Mouse (Mus musculus) midbrain, embryonic 16.5 days (tissue): Measurements from ENCODE around the gene Ybx1. TPM values are rescaled to one million over a fixed set of nuclear protein-coding genes. Genes with fewer than 3 reads are reported as not detected.

Experiments
- ATAC-seq: fragments of 200-750 bp; cut with Nextera tagmentation; 2 replicates; pipeline ENCODE4 v1.8.0; 2017; ENCODE audit warnings: moderate TSS enrichment
- H3K27ac ChIP-seq: fragments of 300-500 bp; sonication (generic); 2 replicates; pipeline ENCODE4 v1.5.1; 2014; ENCODE audit warnings: mild to moderate bottlenecking, low read length, mixed read lengths
- H3K27me3 ChIP-seq: fragments of 300-500 bp; sonication (generic); 2 replicates; pipeline ENCODE4 v1.6.1; 2014; ENCODE audit warnings: low read depth, low read length, mixed read lengths; ENCODE audit not compliant: control insufficient read depth, insufficient read depth
- H3K36me3 ChIP-seq: fragments of 300-500 bp; sonication (generic); 2 replicates; pipeline ENCODE4 v1.6.1; 2014; ENCODE audit warnings: mild to moderate bottlenecking, low read length, moderate library complexity, mixed read lengths; ENCODE audit not compliant: control insufficient read depth, insufficient read depth
- H3K4me1 ChIP-seq: fragments of 300-500 bp; sonication (generic); 2 replicates; pipeline ENCODE4 v1.6.1; 2014; ENCODE audit warnings: mild to moderate bottlenecking, low read length, mixed read lengths; ENCODE audit not compliant: control insufficient read depth, insufficient read depth
- H3K4me2 ChIP-seq: fragments of 300-500 bp; sonication (generic); 2 replicates; pipeline ENCODE4 v1.6.1; 2014; ENCODE audit warnings: mild to moderate bottlenecking, low read length, mixed read lengths
- H3K4me3 ChIP-seq: fragments of 300-500 bp; sonication (generic); 2 replicates; pipeline ENCODE4 v1.5.1; 2014; ENCODE audit warnings: low read depth, mild to moderate bottlenecking, low read length, moderate library complexity, mixed read lengths
- H3K9ac ChIP-seq: fragments of 300-500 bp; sonication (generic); 2 replicates; pipeline ENCODE4 v1.6.1; 2014; ENCODE audit warnings: low read depth, low read length, mixed read lengths
- H3K9me3 ChIP-seq: fragments of 300-500 bp; sonication (generic); replicated peaks from 2 replicates; pipeline ENCODE4 v1.6.1; 2014; ENCODE audit warnings: mild to moderate bottlenecking, low read length, mixed read lengths; ENCODE audit not compliant: control insufficient read depth, poor library complexity, severe bottlenecking
- WGBS: fragments of 180-500 bp; shearing (Covaris S2); extraction: QIAGEN DNeasy Blood & Tissue Kit; methylation state at CpG from one replicate; pipeline ENCODE4 v1.1.7; 2014; 5-methylcytosine and 5-hydroxymethylcytosine counted together
- polyA plus RNA-seq: library from polyadenylated mRNA; unstranded; fragments of >200 nt; fragmentation: Nextera tagmentation; extraction: Ambion mirVana; gene quantifications from 2 replicates; pipeline ENCODE4 v1.2.1, GENCODE M21; 2015

Ybx1 gene
- polyA plus RNA-seq, 1 experiment from 2014 or later = 716 TPM

GRCm38 (mm10) chr4:119303291-119303690 lies 8.9 kb upstream of the Ybx1 start:
- H3K9ac ChIP-seq = no peak overlapping the region
- ATAC-seq = no peak
- no peak overlapping the region for H3K4me3 ChIP-seq
- no peak overlapping the region for H3K4me2 ChIP-seq
- H3K4me1 ChIP-seq = no peaks in the 10 kb centered on the region
- H3K36me3 ChIP-seq = no peaks in the 10 kb centered on the region
- H3K27ac ChIP-seq = no peak overlapping the region
- H3K27me3 ChIP-seq = no peaks in the 10 kb centered on the region
- no peaks in the 10 kb centered on the region for H3K9me3 ChIP-seq
- 88% methylated on average over 8 of the region's 8 CpGs for WGBS

GRCm38 (mm10) chr4:119301777-119302176 lies 7.4 kb upstream of the Ybx1 start:
- Histone ChIP-seq H3K9me3 (no peaks in the 10 kb centered on the region), H3K27me3 (no peaks in the 10 kb centered on the region), H3K4me1 (no peaks in the 10 kb centered on the region), H3K9ac (no peak overlapping the region), H3K4me3 (no peak overlapping the region), H3K36me3 (no peaks in the 10 kb centered on the region), H3K4me2 (no peak overlapping the region), H3K27ac (no peak overlapping the region)
- no peak for ATAC-seq
- WGBS = 89% methylated on average over 3 of the region's 3 CpGs

GRCm38 (mm10) chr4:119300761-119301160 lies 6.4 kb upstream of the Ybx1 start:
- Histone ChIP-seq H3K27ac (no peak overlapping the region), H3K9me3 (no peaks in the 10 kb centered on the region), H3K36me3 (no peaks in the 10 kb centered on the region), H3K4me1 (peaks cover 2% of the 10 kb centered on the region), H3K4me3 (no peak overlapping the region), H3K27me3 (no peaks in the 10 kb centered on the region), H3K9ac (no peak overlapping the region), H3K4me2 (no peak overlapping the region)
- no peak for ATAC-seq
- WGBS = 87% methylated on average over 3 of the region's 3 CpGs

DNA sequence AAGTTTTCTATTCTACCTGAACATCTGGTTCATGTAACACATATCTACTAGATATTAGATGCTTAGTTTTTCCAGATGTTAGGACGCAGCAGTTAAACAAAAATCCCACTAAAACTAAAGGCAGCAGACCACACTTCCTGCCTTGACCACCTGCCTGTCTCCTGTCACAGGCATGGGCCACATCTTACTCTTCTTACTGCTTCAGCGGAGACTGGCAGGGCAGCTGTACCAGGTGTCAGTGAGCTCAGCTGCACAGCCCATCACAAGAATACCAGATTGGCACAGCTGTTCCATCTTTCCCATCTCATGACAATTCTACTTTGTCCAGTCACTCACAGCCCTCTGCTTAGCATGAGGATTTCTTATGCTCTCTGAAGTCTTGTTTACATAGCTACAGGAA lies 3.0 kb upstream of the Ybx1 start:
- no peaks in the 10 kb centered on the region for H3K9me3 ChIP-seq
- ATAC-seq = no peak
- H3K27ac ChIP-seq = no peak overlapping the region
- no peak overlapping the region for H3K9ac ChIP-seq
- H3K36me3 ChIP-seq = no peaks in the 10 kb centered on the region
- H3K4me1 ChIP-seq = peaks cover 11% of the 10 kb centered on the region
- H3K27me3 ChIP-seq = no peaks in the 10 kb centered on the region
- no peak overlapping the region for H3K4me2 ChIP-seq
- 87% methylated on average over 2 of the region's 2 CpGs for WGBS
- no peak overlapping the region for H3K4me3 ChIP-seq

DNA sequence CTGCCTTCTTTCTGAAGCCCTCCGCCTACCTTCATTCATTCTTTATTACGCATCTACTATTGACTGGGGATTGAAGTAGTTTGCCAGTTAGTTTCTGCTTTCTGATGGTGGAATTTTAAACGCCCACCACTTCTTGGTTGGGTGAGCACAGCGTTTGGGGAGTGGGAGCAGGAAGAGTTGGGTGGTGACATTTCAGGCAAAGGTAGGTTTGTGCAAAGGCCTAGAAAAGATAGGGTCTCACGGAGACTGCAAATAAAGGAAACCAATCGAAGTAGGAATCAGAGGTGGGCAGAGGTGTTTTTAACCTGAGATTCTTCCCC lies 690 bp upstream of the Ybx1 start:
- Histone ChIP-seq H3K9ac (peak overlapping the region; percentile 89), H3K4me2 (peak overlapping the region; percentile 89), H3K36me3 (no peaks in the 10 kb centered on the region), H3K27me3 (no peaks in the 10 kb centered on the region), H3K9me3 (no peaks in the 10 kb centered on the region), H3K27ac (peak overlapping the region; percentile 97), H3K4me1 (peaks cover 32% of the 10 kb centered on the region), H3K4me3 (peak overlapping the region; percentile 93)
- no peak for ATAC-seq
- WGBS = 8% methylated on average over 6 of the region's 6 CpGs

DNA sequence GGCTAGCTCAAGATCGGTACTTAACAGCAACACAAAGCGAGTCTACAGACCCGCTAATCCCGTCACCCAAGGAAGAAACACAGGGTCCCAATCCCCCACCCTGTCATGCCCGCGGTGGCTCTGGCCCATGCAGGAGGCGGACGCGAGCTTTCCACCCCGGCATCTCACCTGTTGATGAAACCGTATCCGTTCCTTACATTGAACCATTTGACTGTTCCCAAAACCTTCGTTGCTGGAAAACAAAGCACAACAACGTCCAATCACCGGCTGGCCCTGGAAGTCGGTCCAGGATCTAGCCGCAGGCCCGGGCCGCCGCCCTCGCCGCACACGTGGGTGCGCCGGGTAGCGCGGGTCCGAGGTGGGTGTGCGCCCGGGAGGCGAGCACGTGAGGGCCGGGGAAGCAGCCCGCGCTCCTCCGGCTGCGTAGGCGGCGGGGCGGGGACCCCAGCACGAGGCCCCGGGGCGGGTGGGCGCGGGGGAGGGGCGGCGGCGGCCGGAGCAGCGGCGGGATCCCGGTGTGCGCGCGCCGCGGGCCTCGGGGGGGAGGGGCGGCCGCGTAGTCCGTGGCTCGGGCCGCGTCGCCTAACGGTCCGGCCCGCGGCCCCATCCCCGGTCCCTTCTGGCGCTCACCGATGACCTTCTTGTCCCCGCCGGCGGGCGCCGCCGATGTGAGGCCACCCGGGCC lies 688 bp downstream of the Ybx1 start:
- Histone ChIP-seq H3K4me1 (peaks cover 35% of the 10 kb centered on the region), H3K4me3 (peak overlapping the region; percentile 93), H3K27ac (peak overlapping the region; percentile 91), H3K9me3 (no peaks in the 10 kb centered on the region), H3K4me2 (peak overlapping the region; percentile 73), H3K9ac (peak overlapping the region; percentile 89), H3K27me3 (no peaks in the 10 kb centered on the region), H3K36me3 (no peaks in the 10 kb centered on the region)
- peak; percentile 16 for ATAC-seq
- under 1% methylated on average over 36 of the region's 80 CpGs for WGBS

DNA sequence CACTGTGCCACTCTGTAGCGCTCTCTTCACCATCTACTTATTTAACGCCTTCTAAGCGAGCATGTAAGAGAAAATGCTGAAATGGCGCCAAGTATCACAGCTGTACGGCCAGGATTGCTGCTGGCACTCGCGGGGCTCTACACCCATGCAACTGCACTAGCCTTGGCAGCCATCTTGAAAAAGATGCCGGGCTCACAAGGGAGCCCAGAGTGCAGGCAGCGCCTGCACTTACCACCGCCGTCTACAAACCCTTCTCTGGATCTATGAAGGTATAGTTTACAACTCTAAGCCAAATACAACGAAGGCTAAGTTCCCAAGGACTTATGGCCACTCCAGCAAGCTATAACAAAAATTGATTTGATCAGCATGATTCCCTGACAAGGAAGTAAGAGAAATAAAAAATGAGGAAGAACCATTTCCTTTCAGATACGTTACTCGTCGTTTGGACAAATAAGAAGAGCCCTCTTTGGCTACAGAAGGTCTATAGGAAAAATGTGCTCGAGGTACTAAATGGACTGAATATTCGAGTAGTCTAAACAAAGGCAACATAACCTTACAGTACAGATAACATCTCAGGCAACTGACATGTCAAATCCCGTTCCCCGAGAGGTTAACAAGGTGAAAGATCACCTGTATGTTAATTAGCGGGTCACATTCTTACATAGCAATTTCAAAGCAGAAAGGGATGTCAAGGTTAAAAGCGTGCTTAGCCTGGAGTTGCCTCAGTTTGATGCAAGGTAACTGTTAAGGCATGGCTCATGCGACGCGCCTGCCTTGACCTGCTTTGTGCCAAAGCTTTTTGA lies 1.4 kb downstream of the Ybx1 start:
- no peaks in the 10 kb centered on the region for H3K36me3 ChIP-seq
- ATAC-seq = 0 out of 2 replicates have a peak, but pooled peaks have one; percentile 23
- H3K4me2 ChIP-seq = peak overlapping the region; percentile 73
- H3K4me1 ChIP-seq = peaks cover 35% of the 10 kb centered on the region
- peak overlapping the region; percentile 91 for H3K27ac ChIP-seq
- H3K9me3 ChIP-seq = no peaks in the 10 kb centered on the region
- H3K4me3 ChIP-seq = peak overlapping the region; percentile 93
- H3K27me3 ChIP-seq = no peaks in the 10 kb centered on the region
- H3K9ac ChIP-seq = peak overlapping the region; percentile 89
- WGBS = under 1% methylated on average over 24 of the region's 24 CpGs

- Histone ChIP-seq H3K4me3 (peak overlapping the region; percentile 93), H3K9me3 (no peaks in the 10 kb centered on the region), H3K27ac (no peak overlapping the region), H3K4me2 (peak overlapping the region; percentile 73), H3K27me3 (no peaks in the 10 kb centered on the region), H3K36me3 (no peaks in the 10 kb centered on the region), H3K9ac (peak overlapping the region; percentile 89), H3K4me1 (peaks cover 40% of the 10 kb centered on the region)
- ATAC-seq = no peak
- 85% methylated on average over 1 of the region's 1 CpGs for WGBS
These were observed 2.5 kb downstream of the Ybx1 start for GRCm38 (mm10) chr4:119291921-119292320.

DNA sequence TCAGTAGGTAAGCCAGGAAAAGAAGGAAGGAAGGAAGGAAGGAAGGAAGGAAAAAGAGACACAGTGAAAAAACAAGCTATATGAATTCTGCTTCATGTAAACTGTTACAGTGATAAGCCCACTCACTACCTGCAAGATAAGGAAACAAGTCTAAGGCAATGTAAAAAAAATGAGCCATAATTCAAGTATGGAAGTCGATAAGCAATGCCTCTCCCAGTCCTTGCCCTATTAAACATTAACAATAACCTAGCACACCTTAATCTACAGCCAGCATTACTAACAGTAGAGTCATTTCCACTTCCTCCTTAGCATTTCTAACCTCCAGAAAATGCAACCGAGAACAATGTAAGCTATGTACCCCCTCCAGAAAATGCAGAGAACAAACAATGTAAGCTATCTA lies 9.1 kb downstream of the Ybx1 start:
- no peak for ATAC-seq
- Histone ChIP-seq H3K27me3 (no peaks in the 10 kb centered on the region), H3K4me2 (no peak overlapping the region), H3K27ac (no peak overlapping the region), H3K9ac (no peak overlapping the region), H3K4me3 (no peak overlapping the region), H3K4me1 (peaks cover 19% of the 10 kb centered on the region), H3K36me3 (peaks cover 4% of the 10 kb centered on the region; the same call in 1 of the 2 replicates), H3K9me3 (no peaks in the 10 kb centered on the region)
- WGBS = 87% methylated on average over 2 of the region's 2 CpGs
